In the genomic region with DNA sequence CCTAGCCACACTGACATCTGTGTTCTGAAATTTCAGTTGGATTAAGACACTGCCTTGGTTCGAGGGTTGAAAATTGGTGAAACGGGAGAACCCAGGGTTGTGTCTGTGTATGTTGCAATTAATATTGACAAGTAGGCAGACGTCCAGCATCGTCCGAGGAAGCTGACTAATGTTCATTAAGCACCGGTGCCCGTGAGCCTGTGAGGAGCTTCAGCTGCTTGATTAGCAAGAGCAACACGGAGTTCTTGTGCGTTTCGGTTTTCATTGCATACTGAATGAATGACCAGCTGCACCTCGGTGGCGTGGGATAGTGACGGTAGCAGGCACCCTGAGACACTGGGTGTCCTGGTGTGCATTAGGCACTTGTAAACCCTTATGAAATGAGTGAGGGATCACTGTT, we compare ENCODE assay signal across 23 mouse cellular contexts. TPM values are rescaled to one million over a fixed set of nuclear protein-coding genes. Genes with fewer than 3 reads are reported as not detected.
A peak's percentile ranks its signal among the peaks of the same experiment; 100 is the strongest.
DNase-seq lines count a peak whose midpoint lies in the region; ATAC-seq and TF ChIP-seq lines count a peak whose summit lies in the region.
"Had no signal": no experiment of that assay in that cellular context is flagged by ENCODE, and none has a peak within 500 bp of the region (broad histone marks: within the 10 kb centered on the region; RNA-seq: fewer than 3 reads in every experiment).

No protein-coding gene starts in this region.

- intact Hi-C loops in heart, postnatal 25 days (cut with DNase I): no loop called here

- peak; percentile 35 to 40 for DNase-seq in cerebellum, adult 2 months
- no peak for DNase-seq in cerebellum, postnatal 4 days (ENCODE audit: low spot score in 2 of 2)
- peak; percentile 93 for DNase-seq in heart, adult 11 months
- no peak for DNase-seq in heart, postnatal 25 days (ENCODE audit: low spot score)
- peak; percentile 24 for DNase-seq in lung, postnatal 0 days (ENCODE audit: low spot score)
- DNase-seq in lung, postnatal 25 days (ENCODE audit: low spot score): no peak
- DNase-seq in adipocyte (ENCODE audit: low spot score): peak; percentile 40
- DNase-seq in right cerebral cortex, postnatal 14 days: no peak
- DNase-seq: B cell, adult 2 months; gastrocnemius, postnatal 10 days; kidney, adult 2 months; kidney, postnatal 4 days; layer of hippocampus, postnatal 36 days; left cerebral cortex, postnatal 4 days; thymus, adult 18-20 months had no signal

- 0 out of 2 replicates have a peak, but pooled peaks have one; percentile 9 for ATAC-seq in lung, postnatal 0 days
- ATAC-seq: forebrain, embryonic 15.5 days had no signal

- no peaks in the 10 kb centered on the region for H3K9me3 ChIP-seq in lung, postnatal 0 days (ENCODE audit: low read length)
- H3K9me3 ChIP-seq: embryonic facial prominence, embryonic 15.5 days; forebrain, embryonic 15.5 days; heart, embryonic 15.5 days; hindbrain, embryonic 13.5 days; liver, embryonic 15.5 days; megakaryocyte, embryonic 14.5 days; neural tube, embryonic 13.5 days had no signal

- 14% methylated on average over 13 of the region's 13 CpGs for WGBS in cerebellum, adult 2 months
- 44% methylated on average over 13 of the region's 13 CpGs for WGBS in lung, postnatal 0 days

- H3K4me1 ChIP-seq in cerebellum, adult 2 months (ENCODE audit: control insufficient read depth, insufficient read depth, low read length): peaks cover 22% of the 10 kb centered on the region
- H3K4me1 ChIP-seq in lung, postnatal 0 days (ENCODE audit: insufficient read depth, low read depth, low read length): peaks cover 18% of the 10 kb centered on the region; the same call in 1 of the 2 replicates

- H3K9ac ChIP-seq in lung, postnatal 0 days (replicated peaks; ENCODE audit: low read depth): no peak overlapping the region
- H3K9ac ChIP-seq: embryonic facial prominence, embryonic 15.5 days; forebrain, embryonic 15.5 days; heart, embryonic 15.5 days; hindbrain, embryonic 13.5 days; liver, embryonic 15.5 days; neural tube, embryonic 13.5 days had no signal

- no peak overlapping the region for H3K27ac ChIP-seq in cerebellum, adult 2 months (ENCODE audit: insufficient read depth, low read length)
- no peak overlapping the region for H3K27ac ChIP-seq in lung, postnatal 0 days (ENCODE audit: low read length)
- H3K27ac ChIP-seq: embryonic facial prominence, embryonic 15.5 days; forebrain, embryonic 15.5 days; hindbrain, embryonic 13.5 days; liver, embryonic 15.5 days; neural tube, embryonic 13.5 days had no signal

- no peak for TF ChIP-seq CTCF in cerebellum, adult 2 months (IDR thresholded peaks at IDR 0.05; ENCODE audit: borderline replicate concordance, insufficient read depth, low read depth, low read length)
- TF ChIP-seq CTCF in lung, postnatal 0 days (IDR thresholded peaks at IDR 0.05): no peak

- no peak for TF ChIP-seq EP300 in lung, postnatal 0 days (IDR thresholded peaks at IDR 0.05)

- no peaks in the 10 kb centered on the region for H3K36me3 ChIP-seq in lung, postnatal 0 days (ENCODE audit: insufficient read depth, low read length)
- H3K36me3 ChIP-seq: embryonic facial prominence, embryonic 15.5 days; forebrain, embryonic 15.5 days; heart, embryonic 15.5 days; hindbrain, embryonic 13.5 days; liver, embryonic 15.5 days; neural tube, embryonic 13.5 days had no signal

- H3K27me3 ChIP-seq in cerebellum, adult 2 months (ENCODE audit: control insufficient read depth, insufficient read depth, low read length): no peaks in the 10 kb centered on the region
- no peaks in the 10 kb centered on the region for H3K27me3 ChIP-seq in lung, postnatal 0 days (replicated peaks; ENCODE audit: insufficient read depth, low read length)
- H3K27me3 ChIP-seq: embryonic facial prominence, embryonic 15.5 days; forebrain, embryonic 15.5 days; heart, embryonic 15.5 days; hindbrain, embryonic 13.5 days; liver, embryonic 15.5 days; neural tube, embryonic 13.5 days had no signal

- no peak for TF ChIP-seq POLR2A in cerebellum, adult 2 months (IDR thresholded peaks at IDR 0.05; ENCODE audit: borderline replicate concordance, insufficient read depth, low read length)

- H3K4me2 ChIP-seq in lung, postnatal 0 days (replicated peaks; ENCODE audit: low read depth, low read length): no peak overlapping the region
- H3K4me2 ChIP-seq: embryonic facial prominence, embryonic 15.5 days; forebrain, embryonic 15.5 days; heart, embryonic 15.5 days; hindbrain, embryonic 13.5 days; liver, embryonic 15.5 days; neural tube, embryonic 13.5 days had no signal

- peak overlapping the region; percentile 33 for H3K4me3 ChIP-seq in cerebellum, adult 2 months (replicated peaks; ENCODE audit: insufficient read depth, low read depth, low read length)
- H3K4me3 ChIP-seq in lung, postnatal 0 days (ENCODE audit: low read depth, low read length): no peak overlapping the region
- H3K4me3 ChIP-seq: embryonic facial prominence, embryonic 15.5 days; forebrain, embryonic 15.5 days; heart, embryonic 15.5 days; hindbrain, embryonic 13.5 days; liver, embryonic 15.5 days; megakaryocyte, embryonic 14.5 days; neural tube, embryonic 13.5 days had no signal

RNA-seq across cellular contexts. Expression of gene E130114P18Rik, which starts 58.9 kb away (rescaled TPM):
- 14.9 and 17.1 TPM in 2 replicates for polyA plus RNA-seq in cerebellum, adult 2 months (2012; rRNA removed)
- total RNA-seq in heart, postnatal 25 days (2021): not detected
- 0.36 and 0.76 TPM in 2 replicates for polyA plus RNA-seq in lung, postnatal 0 days (2015; fragmentation: Nextera tagmentation; extraction: Ambion mirVana)
- polyA plus RNA-seq: small intestine, adult 2 months had no signal

Comparison
In these comparisons a context has a peak if more than half of its experiments do, and no peak if none do; other contexts are left out.
1. DNase-seq: peak in cerebellum, adult 2 months (2 of 2), heart, adult 11 months (single experiment), lung, postnatal 0 days (single experiment) and adipocyte (single experiment); none in cerebellum, postnatal 4 days (0 of 2), heart, postnatal 25 days (single experiment), lung, postnatal 25 days (single experiment) and right cerebral cortex, postnatal 14 days (single experiment).